Mouse (Mus musculus) limb, embryonic 15.5 days (tissue): ENCODE results near the gene Inpp5e. TPM values are rescaled to one million over a fixed set of nuclear protein-coding genes. Genes with fewer than 3 reads are reported as not detected.
"Not testable (repeated sequence)": the region's sequence is repeated elsewhere in the genome, so short reads cannot be mapped to it uniquely, and the experiment has no call there.

Source experiments
- ATAC-seq: fragments of 200-750 bp; cut with Nextera tagmentation; 2 replicates; pipeline ENCODE4 v1.8.0; 2017; ENCODE audit warnings: low read depth, moderate TSS enrichment; ENCODE audit not compliant: insufficient number of reproducible peaks, low FRiP score, low TSS enrichment
- H3K27ac ChIP-seq: fragments of 300-500 bp; sonication (generic); 2 replicates; pipeline ENCODE4 v1.5.1; 2015; ENCODE audit warnings: moderate library complexity, mild to moderate bottlenecking, inconsistent platforms
- H3K27me3 ChIP-seq: fragments of 300-500 bp; sonication (generic); 2 replicates; pipeline ENCODE4 v1.6.1; 2015; ENCODE audit warnings: inconsistent platforms
- H3K36me3 ChIP-seq: fragments of 300-500 bp; sonication (generic); 2 replicates; pipeline ENCODE4 v1.6.1; 2015; ENCODE audit warnings: inconsistent platforms
- H3K4me1 ChIP-seq: fragments of 300-500 bp; sonication (generic); 2 replicates; pipeline ENCODE4 v1.6.1; 2015; ENCODE audit warnings: inconsistent platforms
- H3K4me2 ChIP-seq: fragments of 300-500 bp; sonication (generic); 2 replicates; pipeline ENCODE4 v1.6.1; 2015; ENCODE audit warnings: mild to moderate bottlenecking, inconsistent platforms
- H3K4me3 ChIP-seq: fragments of 300-500 bp; sonication (generic); 2 replicates; pipeline ENCODE4 v1.5.1; 2015; ENCODE audit warnings: mild to moderate bottlenecking, inconsistent platforms
- H3K9ac ChIP-seq: fragments of 300-500 bp; sonication (generic); 2 replicates; pipeline ENCODE4 v1.6.1; 2015; ENCODE audit warnings: inconsistent platforms
- H3K9me3 ChIP-seq: fragments of 300-500 bp; sonication (generic); 2 replicates; pipeline ENCODE4 v1.6.1; 2016; ENCODE audit warnings: inconsistent platforms
- WGBS: fragments of 180-500 bp; shearing (Covaris S2); methylation state at CpG from one replicate; pipeline ENCODE4 v1.1.7; 2015; 5-methylcytosine and 5-hydroxymethylcytosine counted together
- polyA plus RNA-seq: library from polyadenylated mRNA; unstranded; fragments of >200 nt; fragmentation: Nextera tagmentation; extraction: Ambion mirVana; gene quantifications from 2 replicates; pipeline ENCODE4 v1.2.1, GENCODE M21; 2015

Inpp5e gene
- polyA plus RNA-seq, 1 experiment from 2014 or later: 17.1 TPM

- WGBS: 95% methylated on average over 3 of the region's 3 CpGs
These were observed 21.3 kb downstream of the Inpp5e start for GRCm38 (mm10) chr2:26387713-26388112.

GRCm38 (mm10) chr2:26380871-26381270 lies 28.1 kb downstream of the Inpp5e start:
- H3K4me1 ChIP-seq, H3K27ac ChIP-seq, H3K27me3 ChIP-seq, ATAC-seq, H3K9ac ChIP-seq, H3K9me3 ChIP-seq: not testable (repeated sequence)
- H3K36me3 ChIP-seq: peaks cover 72% of the 10 kb centered on the region
- peak overlapping the region; percentile 84 for H3K4me2 ChIP-seq
- peak overlapping the region; percentile 81 for H3K4me3 ChIP-seq
- WGBS: 37% methylated on average over 6 of the region's 6 CpGs

More at GRCm38 (mm10) chr2:26387713-26388112, 21.3 kb downstream of the Inpp5e start:
- H3K27me3 ChIP-seq: no peaks in the 10 kb centered on the region
- peaks cover 74% of the 10 kb centered on the region for H3K36me3 ChIP-seq
- no peak overlapping the region for H3K27ac ChIP-seq
- peak overlapping the region; percentile 98; the same call in 1 of the 2 replicates for H3K4me3 ChIP-seq
- H3K4me1 ChIP-seq: peaks cover 21% of the 10 kb centered on the region
- ATAC-seq: no peak
- peak overlapping the region; percentile 91 for H3K4me2 ChIP-seq
- H3K9me3 ChIP-seq: no peaks in the 10 kb centered on the region
- no peak overlapping the region for H3K9ac ChIP-seq

- Histone ChIP-seq H3K27ac (peak within 1 kb of the TSS; percentile 75), H3K9me3 (no peaks in the 10 kb centered on the region), H3K4me2 (peak within 1 kb of the TSS; percentile 84), H3K4me1 (peaks cover 9% of the 10 kb centered on the region; the same call in 1 of the 2 replicates), H3K9ac (peak within 1 kb of the TSS; percentile 77), H3K27me3 (no peaks in the 10 kb centered on the region), H3K36me3 (peaks cover 71% of the 10 kb centered on the region), H3K4me3 (peak within 1 kb of the TSS; percentile 81)
- ATAC-seq: peak; percentile 79; the same call in 1 of the 2 replicates
- WGBS: under 1% methylated on average over 38 of the region's 38 CpGs
These were observed 28.8 kb downstream of the Inpp5e start, which contains the start of gene Snapc4 for GRCm38 (mm10) chr2:26380131-26380771. Snapc4 (minus strand) TSS chr2:26380653.

- Histone ChIP-seq H3K27me3 (no peaks in the 10 kb centered on the region), H3K4me3 (no peak overlapping the region), H3K36me3 (peaks cover 96% of the 10 kb centered on the region), H3K4me2 (no peak overlapping the region), H3K9me3 (no peaks in the 10 kb centered on the region), H3K4me1 (no peaks in the 10 kb centered on the region), H3K9ac (no peak overlapping the region), H3K27ac (no peak overlapping the region)
- ATAC-seq: no peak
- 94% methylated on average over 8 of the region's 8 CpGs for WGBS
These were observed 36.6 kb downstream of the Inpp5e start for GRCm38 (mm10) chr2:26372396-26372795.

GRCm38 (mm10) chr2:26368572-26368971 lies 40.4 kb downstream of the Inpp5e start:
- H3K27ac ChIP-seq: no peak overlapping the region
- no peak for ATAC-seq
- H3K9ac ChIP-seq: no peak overlapping the region
- no peak overlapping the region for H3K4me2 ChIP-seq
- peaks cover 12% of the 10 kb centered on the region for H3K4me1 ChIP-seq
- H3K27me3 ChIP-seq: no peaks in the 10 kb centered on the region
- peaks cover 97% of the 10 kb centered on the region for H3K36me3 ChIP-seq
- no peak overlapping the region for H3K4me3 ChIP-seq
- WGBS: 70% methylated on average over 1 of the region's 1 CpGs
- H3K9me3 ChIP-seq: no peaks in the 10 kb centered on the region

- H3K27me3 ChIP-seq: no peaks in the 10 kb centered on the region
- no peak overlapping the region for H3K27ac ChIP-seq
- H3K9me3 ChIP-seq: no peaks in the 10 kb centered on the region
- peaks cover 97% of the 10 kb centered on the region for H3K36me3 ChIP-seq
- no peak overlapping the region for H3K4me3 ChIP-seq
- ATAC-seq: no peak
- no peak overlapping the region for H3K4me2 ChIP-seq
- WGBS: 88% methylated on average over 6 of the region's 6 CpGs
- H3K9ac ChIP-seq: no peak overlapping the region
- peaks cover 12% of the 10 kb centered on the region for H3K4me1 ChIP-seq
These were observed 41.1 kb downstream of the Inpp5e start for GRCm38 (mm10) chr2:26367911-26368310.

- ATAC-seq: no peak
- 63% methylated on average over 10 of the region's 10 CpGs for WGBS
- Histone ChIP-seq H3K36me3 (peaks cover 79% of the 10 kb centered on the region), H3K4me2 (no peak overlapping the region), H3K9me3 (no peaks in the 10 kb centered on the region), H3K4me1 (peaks cover 12% of the 10 kb centered on the region), H3K27me3 (no peaks in the 10 kb centered on the region), H3K9ac (no peak overlapping the region), H3K27ac (peak overlapping the region; percentile 38), H3K4me3 (no peak overlapping the region)
These were observed 44.1 kb downstream of the Inpp5e start for GRCm38 (mm10) chr2:26364738-26365465.

GRCm38 (mm10) chr2:26363481-26363880 lies 45.5 kb downstream of the Inpp5e start:
- no peak overlapping the region for H3K4me2 ChIP-seq
- H3K4me3 ChIP-seq: no peak overlapping the region
- H3K27me3 ChIP-seq: no peaks in the 10 kb centered on the region
- 81% methylated on average over 5 of the region's 5 CpGs for WGBS
- H3K4me1 ChIP-seq: peaks cover 12% of the 10 kb centered on the region
- no peak overlapping the region for H3K9ac ChIP-seq
- H3K9me3 ChIP-seq: no peaks in the 10 kb centered on the region
- no peak overlapping the region for H3K27ac ChIP-seq
- H3K36me3 ChIP-seq: peaks cover 65% of the 10 kb centered on the region
- no peak for ATAC-seq

GRCm38 (mm10) chr2:26362991-26363390 lies 46.0 kb downstream of the Inpp5e start:
- Histone ChIP-seq H3K27me3 (no peaks in the 10 kb centered on the region), H3K4me1 (peaks cover 12% of the 10 kb centered on the region), H3K9ac (no peak overlapping the region), H3K4me3 (no peak overlapping the region), H3K9me3 (no peaks in the 10 kb centered on the region), H3K27ac (no peak overlapping the region), H3K36me3 (peaks cover 60% of the 10 kb centered on the region), H3K4me2 (no peak overlapping the region)
- WGBS: 80% methylated on average over 5 of the region's 5 CpGs
- ATAC-seq: no peak

- Histone ChIP-seq H3K9ac (no peak within 1 kb of the TSS), H3K4me1 (peaks cover 12% of the 10 kb centered on the region), H3K27me3 (no peaks in the 10 kb centered on the region), H3K4me3 (no peak within 1 kb of the TSS), H3K36me3 (peaks cover 38% of the 10 kb centered on the region), H3K27ac (no peak within 1 kb of the TSS), H3K4me2 (no peak within 1 kb of the TSS), H3K9me3 (no peaks in the 10 kb centered on the region)
- ATAC-seq: no peak
- WGBS: 46% methylated on average over 3 of the region's 3 CpGs
These were observed 48.2 kb downstream of the Inpp5e start, which contains the start of gene Card9 for GRCm38 (mm10) chr2:26360772-26361171. Card9 (minus strand) TSS chr2:26360918.

- H3K27me3 ChIP-seq: no peaks in the 10 kb centered on the region
- no peaks in the 10 kb centered on the region for H3K9me3 ChIP-seq
- no peak overlapping the region for H3K4me2 ChIP-seq
- WGBS: 84% methylated on average over 6 of the region's 6 CpGs
- peaks cover 7% of the 10 kb centered on the region for H3K4me1 ChIP-seq
- H3K27ac ChIP-seq: no peak overlapping the region
- no peak for ATAC-seq
- H3K4me3 ChIP-seq: no peak overlapping the region
- peaks cover 30% of the 10 kb centered on the region for H3K36me3 ChIP-seq
- no peak overlapping the region for H3K9ac ChIP-seq
These were observed 49.0 kb downstream of the Inpp5e start for GRCm38 (mm10) chr2:26359983-26360382.

- Histone ChIP-seq H3K4me2 (no peak overlapping the region), H3K27ac (no peak overlapping the region), H3K27me3 (no peaks in the 10 kb centered on the region), H3K9me3 (no peaks in the 10 kb centered on the region), H3K9ac (no peak overlapping the region), H3K4me1 (no peaks in the 10 kb centered on the region), H3K4me3 (no peak overlapping the region), H3K36me3 (peaks cover 18% of the 10 kb centered on the region)
- ATAC-seq: no peak
- 81% methylated on average over 13 of the region's 13 CpGs for WGBS
These were observed 50.2 kb downstream of the Inpp5e start for GRCm38 (mm10) chr2:26358667-26359320.
